Mouse (Mus musculus): ENCODE measurements around the gene Ildr2.
A peak's percentile ranks its signal among the peaks of the same experiment; 100 is the strongest.

The Ildr2 gene

GRCm38 (mm10) chr1:166283451-166283850 lies 29.5 kb downstream of the Ildr2 start:
- DNase-seq (ENCODE audit: low read depth, low spot score): no peak

GRCm38 (mm10) chr1:166284390-166284789 lies 30.5 kb downstream of the Ildr2 start:
- DNase-seq (ENCODE audit: low read depth, low spot score): no peak

- DNase-seq (ENCODE audit: low read depth, low spot score): no peak
Measured at GRCm38 (mm10) chr1:166286231-166286630, 32.3 kb downstream of the Ildr2 start.

DNA sequence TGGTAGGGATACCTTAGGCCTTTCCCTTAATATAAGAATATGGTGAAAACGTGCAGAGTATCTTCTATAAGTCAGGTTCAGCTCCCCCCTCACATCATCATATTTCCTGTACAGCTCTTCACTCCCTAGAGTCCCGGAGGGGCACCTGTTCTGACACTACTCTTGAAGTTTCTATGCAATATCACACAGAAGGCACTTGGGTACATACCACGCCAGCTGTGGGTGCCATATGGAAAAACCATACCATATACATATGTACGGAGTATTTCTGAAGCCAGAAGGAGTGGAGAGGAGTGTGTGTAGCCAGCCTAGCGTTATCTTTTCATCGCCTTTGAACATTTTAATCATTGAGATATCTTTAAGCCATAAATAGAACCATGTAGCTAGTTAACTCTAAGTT lies 36.6 kb downstream of the Ildr2 start:
- no peak for DNase-seq (ENCODE audit: low read depth, low spot score)

DNA sequence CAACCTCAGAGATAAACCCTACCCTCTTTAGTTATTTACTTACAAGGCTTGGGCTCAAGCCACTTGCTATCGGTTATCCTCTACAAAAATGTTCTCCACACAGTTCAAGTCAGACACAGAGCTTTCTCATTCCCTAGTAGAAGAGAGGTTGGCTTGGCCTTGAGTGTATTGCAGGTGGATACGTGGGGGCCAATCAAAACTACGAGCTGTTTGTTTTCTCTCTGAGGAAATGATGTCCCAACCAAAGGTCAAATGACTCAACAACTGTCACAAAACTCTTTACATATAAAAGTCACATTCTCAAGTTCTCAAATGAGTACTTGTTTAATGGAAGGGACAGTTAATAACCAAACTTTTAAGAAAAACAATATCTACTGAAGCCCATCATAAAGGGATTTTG lies 39.1 kb downstream of the Ildr2 start:
- DNase-seq (ENCODE audit: low read depth, low spot score): no peak

- no peak for DNase-seq (ENCODE audit: low read depth, low spot score)
Measured at GRCm38 (mm10) chr1:166295548-166295947, 41.6 kb downstream of the Ildr2 start.

DNA sequence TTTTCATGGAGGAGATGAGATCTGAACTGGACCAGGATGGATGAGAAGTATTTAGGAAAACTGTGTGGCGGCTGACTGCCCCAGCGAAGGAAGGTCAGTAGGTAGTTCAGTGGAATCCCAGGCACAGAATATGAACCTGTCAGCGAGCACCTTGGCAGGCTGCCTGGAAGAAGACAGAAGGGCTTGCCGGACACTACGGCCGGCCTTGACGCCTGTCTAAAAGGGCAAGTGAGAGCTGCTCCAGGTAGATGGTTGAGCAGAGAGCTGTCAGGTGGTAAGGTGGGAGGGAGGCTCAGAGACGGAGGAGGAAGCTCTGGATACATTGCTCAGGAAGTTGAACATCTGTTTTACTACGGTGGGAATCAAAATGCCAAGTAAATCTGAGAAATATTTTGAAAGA lies 42.4 kb downstream of the Ildr2 start:
- DNase-seq (ENCODE audit: low read depth, low spot score): no peak

DNA sequence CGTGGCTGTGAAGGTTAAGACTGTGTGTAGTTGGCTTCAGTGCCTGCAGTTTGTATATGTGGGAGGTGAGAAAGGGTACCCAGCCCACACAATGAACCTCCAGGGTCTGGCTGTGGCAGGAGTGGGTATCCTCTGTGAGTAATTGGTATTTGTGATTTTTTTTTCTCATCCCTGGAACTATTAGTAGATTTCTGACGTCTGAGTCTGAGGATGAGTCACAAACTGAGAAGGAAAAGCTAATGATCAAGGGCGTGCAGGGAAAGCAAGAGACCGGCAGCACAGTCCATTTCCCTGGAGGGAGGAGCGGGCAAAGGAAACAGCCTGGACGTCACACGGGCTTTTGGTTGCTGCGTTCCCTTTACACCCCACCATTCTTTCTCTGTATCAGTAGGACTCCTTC lies 43.0 kb downstream of the Ildr2 start:
- DNase-seq (ENCODE audit: low read depth, low spot score): no peak

DNA sequence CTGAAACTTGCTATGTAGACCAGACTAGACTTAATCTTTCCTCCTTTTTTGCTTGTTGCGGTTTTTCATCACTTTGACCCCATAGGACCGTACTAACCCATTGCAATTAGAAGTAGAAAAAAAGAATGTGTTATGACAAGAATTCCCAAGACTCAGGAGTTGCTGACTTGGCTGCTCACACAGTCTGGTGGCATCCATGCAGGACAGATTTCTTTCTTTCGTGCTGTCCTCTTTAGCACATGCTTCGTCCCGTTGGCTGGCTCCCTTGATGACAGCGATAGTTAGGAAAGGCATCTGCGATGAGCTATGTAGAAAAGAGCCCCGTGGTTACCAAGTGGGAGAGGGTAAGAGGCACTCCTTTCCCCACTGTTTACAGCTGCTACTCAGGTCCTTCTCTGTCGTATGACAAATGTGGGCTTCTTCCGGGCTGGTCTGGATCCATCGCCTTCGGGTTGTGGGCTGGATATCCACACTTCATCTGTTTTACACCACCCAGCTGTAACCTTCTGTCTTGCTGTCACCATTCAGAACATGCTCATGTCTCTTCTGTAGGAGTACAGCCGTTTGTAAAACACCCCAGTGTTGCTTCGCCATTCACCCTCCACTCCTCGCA lies 43.7 kb downstream of the Ildr2 start:
- no peak for DNase-seq (ENCODE audit: low read depth, low spot score)

- DNase-seq (ENCODE audit: low read depth, low spot score): no peak
Measured at GRCm38 (mm10) chr1:166298884-166299283, 44.9 kb downstream of the Ildr2 start.

DNA sequence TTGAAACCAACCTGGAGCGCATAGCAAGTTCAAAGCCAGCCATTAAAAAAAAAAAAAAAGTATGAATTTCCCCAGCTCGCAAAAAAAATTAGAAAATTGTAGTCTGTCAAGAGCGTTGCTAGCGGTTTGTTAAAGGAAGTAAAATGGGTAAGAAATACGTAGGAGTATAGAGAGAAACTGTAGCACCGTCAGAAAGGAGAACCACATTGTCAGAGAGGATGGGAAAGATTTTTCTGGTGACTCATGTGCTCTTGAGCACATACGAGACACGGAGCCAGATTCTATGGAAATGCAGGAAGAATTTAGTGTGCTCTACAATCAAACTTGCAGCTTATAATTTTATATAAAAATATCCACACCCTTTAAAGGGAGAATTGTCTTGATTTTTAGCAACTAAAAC lies 45.9 kb downstream of the Ildr2 start:
- peak; percentile 87 for DNase-seq (ENCODE audit: low read depth, low spot score)

- no peak for DNase-seq (ENCODE audit: low read depth, low spot score)
Measured at GRCm38 (mm10) chr1:166300526-166300925, 46.6 kb downstream of the Ildr2 start.

- peak; percentile 85 for DNase-seq (ENCODE audit: low read depth, low spot score)
Measured at GRCm38 (mm10) chr1:166304352-166305240, 50.7 kb downstream of the Ildr2 start.

- DNase-seq (ENCODE audit: low read depth, low spot score): no peak
Measured at GRCm38 (mm10) chr1:166308471-166308850, 54.5 kb downstream of the Ildr2 start.

GRCm38 (mm10) chr1:166308851-166309715 lies 55.1 kb downstream of the Ildr2 start:
- DNase-seq (ENCODE audit: low read depth, low spot score): no peak

DNA sequence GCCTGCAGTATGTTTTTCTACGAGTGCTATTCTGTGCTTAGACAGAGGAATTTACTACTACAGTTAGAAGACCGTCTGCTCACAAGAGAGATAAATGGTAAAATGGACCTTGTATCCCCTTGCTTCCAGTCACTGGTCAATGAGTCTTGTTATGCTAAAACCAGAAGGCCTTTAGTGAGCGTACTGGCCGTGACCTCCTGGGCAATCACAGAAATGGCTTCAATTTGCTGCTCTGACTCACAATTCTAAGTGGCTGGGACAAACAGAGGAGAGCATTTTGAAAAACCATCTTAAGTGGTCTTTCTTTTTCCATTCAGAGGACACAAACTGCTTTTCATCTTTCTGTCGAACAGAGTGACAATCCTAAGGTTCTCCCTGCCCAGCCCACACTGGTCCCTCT lies 57.2 kb downstream of the Ildr2 start:
- no peak for DNase-seq (ENCODE audit: low read depth, low spot score)

DNA sequence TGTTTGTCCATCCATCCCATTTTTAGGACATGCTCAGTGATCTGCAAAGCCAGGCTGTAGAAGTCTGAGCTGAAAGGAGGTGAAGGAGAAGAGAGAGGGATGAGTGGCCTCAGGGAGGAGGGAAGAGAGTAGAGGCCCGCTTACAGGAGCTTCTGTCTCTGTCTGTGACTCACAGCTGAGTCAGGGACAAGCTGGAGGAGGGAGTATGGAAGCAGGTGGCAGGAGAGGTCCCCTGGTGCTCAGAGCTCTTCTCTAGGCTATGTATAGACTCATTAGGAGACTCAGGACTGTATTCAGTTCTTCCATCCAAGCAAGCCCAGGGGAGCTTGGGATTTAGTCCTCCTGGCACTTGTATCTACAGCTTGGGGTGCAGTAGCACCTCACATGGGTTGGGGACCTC lies 59.7 kb downstream of the Ildr2 start:
- DNase-seq (ENCODE audit: low read depth, low spot score): no peak

DNA sequence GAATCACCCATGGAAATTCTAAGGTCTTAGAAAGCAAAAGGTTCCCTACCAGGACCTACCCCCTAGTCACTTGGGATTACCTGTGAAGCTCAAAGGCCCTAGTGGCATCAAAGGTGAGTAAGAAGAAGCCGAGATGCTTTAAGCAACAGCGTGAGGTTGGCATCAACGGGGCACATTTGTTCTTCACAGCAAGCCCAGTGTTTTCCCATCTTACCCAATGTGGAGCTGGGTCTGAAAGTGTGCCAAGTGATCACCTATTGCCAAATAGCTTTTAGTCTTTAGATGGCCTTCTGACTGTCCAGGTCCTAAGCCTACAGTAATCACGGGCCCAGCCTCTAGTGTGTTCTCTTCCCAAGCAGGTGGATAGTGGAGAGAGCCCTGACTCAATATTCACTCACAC lies 61.8 kb downstream of the Ildr2 start:
- no peak for DNase-seq (ENCODE audit: low read depth, low spot score)

DNA sequence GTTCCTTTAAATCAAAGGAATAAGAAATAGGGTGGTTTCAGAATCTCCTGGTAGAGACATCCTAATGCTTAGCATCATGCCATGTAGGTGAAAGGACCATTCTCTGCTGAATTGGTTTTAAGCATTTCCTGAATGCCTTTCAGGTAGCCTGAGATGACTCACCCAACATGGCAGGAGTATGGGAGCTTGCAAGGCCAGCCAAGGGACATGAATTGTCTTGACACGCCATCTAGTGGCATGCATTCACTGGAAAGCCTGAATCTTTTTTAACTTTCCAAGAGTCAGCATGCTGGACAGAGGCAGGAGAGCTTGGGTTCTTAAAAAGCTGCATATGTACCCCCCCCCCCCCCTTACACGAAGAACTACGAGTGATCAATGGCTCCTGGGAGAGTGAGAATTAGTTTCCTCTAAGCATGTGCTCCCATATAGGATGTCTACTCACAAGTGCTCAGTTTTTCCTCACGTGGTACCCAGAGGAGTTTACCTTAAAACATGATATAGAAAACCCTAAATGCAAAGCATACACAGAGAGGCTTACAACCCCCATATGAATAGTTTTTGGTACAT lies 65.3 kb downstream of the Ildr2 start:
- peak; percentile 69 for DNase-seq (ENCODE audit: low read depth, low spot score)

DNA sequence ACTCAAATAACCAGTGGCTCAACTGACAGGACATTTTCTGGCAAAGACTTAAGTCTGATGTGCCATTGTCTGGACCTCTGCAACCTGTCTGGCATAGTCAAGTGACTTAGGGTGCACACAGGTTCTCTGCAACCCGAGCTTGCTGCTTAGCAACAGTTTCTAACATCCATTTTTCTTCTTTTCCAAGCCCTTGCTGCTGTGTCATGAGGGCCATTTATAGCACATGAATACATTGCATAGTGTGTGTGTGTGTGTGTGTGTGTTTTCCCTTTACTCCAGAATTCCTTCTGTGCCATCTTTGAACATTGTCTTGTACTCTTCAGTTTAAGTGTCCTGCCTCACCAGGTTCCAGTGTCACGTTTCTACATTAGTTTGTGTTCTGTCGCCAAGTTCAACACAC lies 72.5 kb downstream of the Ildr2 start:
- DNase-seq (ENCODE audit: low read depth, low spot score): no peak

DNA sequence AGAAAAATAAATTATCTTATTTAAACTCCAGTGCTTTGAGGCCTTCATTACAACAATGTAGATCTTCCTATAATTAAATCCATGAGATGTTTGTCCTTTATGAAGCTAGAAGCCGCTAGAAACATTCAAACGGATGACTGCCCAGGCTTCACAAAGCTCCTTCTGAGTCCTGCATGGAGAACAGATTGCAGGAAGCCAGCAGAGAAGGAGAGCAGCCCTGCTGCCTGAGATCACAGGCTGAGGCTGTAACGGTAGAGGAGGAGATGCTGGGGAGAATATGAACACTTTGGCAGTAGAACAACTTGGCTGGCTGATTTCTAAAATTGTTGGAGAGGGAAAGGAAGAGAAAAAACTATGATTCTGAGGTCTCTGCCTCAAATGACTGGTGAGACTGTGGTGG lies 76.8 kb downstream of the Ildr2 start:
- DNase-seq (ENCODE audit: low read depth, low spot score): no peak

DNA sequence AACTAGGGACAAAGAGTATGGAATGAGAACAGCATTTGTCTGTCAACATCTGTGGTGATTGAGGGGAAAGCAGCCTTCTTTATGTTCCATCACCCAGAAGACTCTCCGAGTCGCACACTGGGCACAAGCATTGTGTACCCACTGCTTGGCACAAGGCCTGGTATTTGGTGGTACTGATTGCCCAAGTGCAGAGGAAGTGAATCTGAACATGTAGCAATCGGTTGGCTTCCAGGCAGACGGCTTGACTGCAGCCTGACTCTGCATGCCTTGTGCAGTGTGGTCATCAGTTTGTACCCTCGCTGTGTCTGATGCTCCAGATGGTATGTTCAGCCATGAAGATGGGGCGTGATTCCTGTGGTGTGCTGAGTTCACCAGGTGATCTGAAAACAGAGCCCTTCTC lies 85.2 kb downstream of the Ildr2 start:
- DNase-seq (ENCODE audit: low read depth, low spot score): no peak
